Comparison of ENCODE assay signal across 11 mouse cellular contexts in the genomic region with DNA sequence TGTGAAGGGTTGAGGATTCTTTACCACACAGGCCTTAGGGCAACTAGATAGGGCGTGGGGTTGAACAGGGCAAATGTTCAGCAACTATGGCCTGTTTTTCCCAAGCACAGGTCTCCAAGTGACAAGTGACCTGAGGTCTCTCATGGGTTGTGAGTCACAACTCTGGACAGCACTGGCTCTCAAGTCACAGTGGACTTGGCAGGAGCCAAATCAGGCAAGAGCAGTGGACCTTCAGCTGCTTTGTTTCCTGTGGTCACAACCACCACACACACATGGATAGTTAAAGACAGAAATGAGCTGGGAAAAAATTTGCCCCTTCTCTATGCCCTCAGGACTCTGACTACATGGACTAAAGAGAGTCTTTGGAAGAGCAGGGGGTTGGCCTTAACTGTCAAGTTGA.
DNase-seq lines count a peak whose midpoint lies in the region; ATAC-seq lines count a peak whose summit lies in the region.
"Had no signal": no experiment of that assay in that cellular context is flagged by ENCODE, and none has a peak within 500 bp of the region (broad histone marks: within the 10 kb centered on the region; RNA-seq: fewer than 3 reads in every experiment).

No protein-coding gene starts in this region.

- peak overlapping the region; percentile 81 for H3K27ac ChIP-seq in forebrain, embryonic 12.5 days
- no peak overlapping the region for H3K27ac ChIP-seq in forebrain, embryonic 10.5 days
- peak overlapping the region; percentile 60 for H3K27ac ChIP-seq in lung, embryonic 15.5 days
- H3K27ac ChIP-seq in liver, embryonic 13.5 days = peak overlapping the region; percentile 96
- peak overlapping the region; percentile 91 for H3K27ac ChIP-seq in stomach, embryonic 16.5 days (ENCODE audit: low read length)

- H3K4me1 ChIP-seq in forebrain, embryonic 12.5 days = peaks cover 30% of the 10 kb centered on the region
- H3K4me1 ChIP-seq in forebrain, embryonic 10.5 days = peaks cover 4% of the 10 kb centered on the region
- peaks cover 22% of the 10 kb centered on the region for H3K4me1 ChIP-seq in lung, embryonic 15.5 days
- peaks cover 86% of the 10 kb centered on the region for H3K4me1 ChIP-seq in liver, embryonic 13.5 days (replicated peaks)
- H3K4me1 ChIP-seq in stomach, embryonic 16.5 days (ENCODE audit: control insufficient read depth, insufficient read depth, low read length) = peaks cover 38% of the 10 kb centered on the region

- DNase-seq in forebrain, embryonic 10.5 days (ENCODE audit: extremely low spot score, low spot score) = no peak
- no peak for DNase-seq in lung, postnatal 10 days
- no peak for DNase-seq in liver, embryonic 13.5 days
- no peak for DNase-seq in layer of hippocampus, postnatal 25 days (ENCODE audit: extremely low spot score in 1 of 2, low spot score in 1 of 2)
- DNase-seq: gastrocnemius, postnatal 36 days; layer of hippocampus, postnatal 36 days had no signal

- peaks cover 4% of the 10 kb centered on the region; the same call in 1 of the 2 replicates for H3K36me3 ChIP-seq in forebrain, embryonic 12.5 days (replicated peaks)
- H3K36me3 ChIP-seq in forebrain, embryonic 10.5 days (replicated peaks) = peaks cover 70% of the 10 kb centered on the region
- H3K36me3 ChIP-seq in lung, embryonic 15.5 days = peaks cover 12% of the 10 kb centered on the region; the same call in 1 of the 2 replicates
- peaks cover 70% of the 10 kb centered on the region for H3K36me3 ChIP-seq in liver, embryonic 13.5 days
- H3K36me3 ChIP-seq in stomach, embryonic 16.5 days (ENCODE audit: control insufficient read depth, insufficient read depth, low read length) = no peaks in the 10 kb centered on the region

- no peak overlapping the region for H3K4me3 ChIP-seq in forebrain, embryonic 12.5 days (replicated peaks)
- H3K4me3 ChIP-seq in forebrain, embryonic 10.5 days = no peak overlapping the region
- no peak overlapping the region for H3K4me3 ChIP-seq in lung, embryonic 15.5 days
- no peak overlapping the region for H3K4me3 ChIP-seq in liver, embryonic 13.5 days (replicated peaks)
- H3K4me3 ChIP-seq in stomach, embryonic 16.5 days (replicated peaks; ENCODE audit: low read length) = no peak overlapping the region

- WGBS in forebrain, embryonic 12.5 days = 93% methylated on average over 1 of the region's 1 CpGs
- WGBS in forebrain, embryonic 10.5 days = 82% methylated on average over 1 of the region's 1 CpGs
- WGBS in lung, embryonic 15.5 days = 91% methylated on average over 1 of the region's 1 CpGs
- WGBS in liver, embryonic 13.5 days (ENCODE audit: insufficient replicate concordance) = 83% methylated on average over 1 of the region's 1 CpGs
- WGBS in stomach, embryonic 16.5 days = 89% methylated on average over 1 of the region's 1 CpGs

- ATAC-seq in forebrain, embryonic 12.5 days (ENCODE audit: low FRiP score) = no peak
- no peak for ATAC-seq in lung, embryonic 15.5 days (ENCODE audit: borderline replicate concordance, extremely low read depth, low FRiP score, low TSS enrichment)
- ATAC-seq in liver, embryonic 13.5 days (ENCODE audit: low read depth) = no peak
- ATAC-seq in stomach, embryonic 16.5 days (ENCODE audit: insufficient read depth, low FRiP score) = no peak
- no peak for ATAC-seq in cerebellum, adult (ENCODE audit: insufficient number of reproducible peaks, low FRiP score, low TSS enrichment)

- no peak overlapping the region for H3K4me2 ChIP-seq in forebrain, embryonic 12.5 days
- no peak overlapping the region for H3K4me2 ChIP-seq in lung, embryonic 15.5 days
- H3K4me2 ChIP-seq in liver, embryonic 13.5 days = no peak overlapping the region
- H3K4me2 ChIP-seq in stomach, embryonic 16.5 days (ENCODE audit: low read depth, low read length) = no peak overlapping the region

- H3K9me3 ChIP-seq in forebrain, embryonic 12.5 days = no peaks in the 10 kb centered on the region
- H3K9me3 ChIP-seq in forebrain, embryonic 10.5 days = no peaks in the 10 kb centered on the region
- no peaks in the 10 kb centered on the region for H3K9me3 ChIP-seq in lung, embryonic 15.5 days
- no peaks in the 10 kb centered on the region for H3K9me3 ChIP-seq in liver, embryonic 13.5 days (replicated peaks)
- no peaks in the 10 kb centered on the region for H3K9me3 ChIP-seq in stomach, embryonic 16.5 days (replicated peaks; ENCODE audit: control insufficient read depth, low read length)

- no peaks in the 10 kb centered on the region for H3K27me3 ChIP-seq in forebrain, embryonic 12.5 days
- no peaks in the 10 kb centered on the region for H3K27me3 ChIP-seq in forebrain, embryonic 10.5 days (ENCODE audit: poor library complexity, severe bottlenecking)
- H3K27me3 ChIP-seq in lung, embryonic 15.5 days = no peaks in the 10 kb centered on the region
- no peaks in the 10 kb centered on the region for H3K27me3 ChIP-seq in liver, embryonic 13.5 days
- no peaks in the 10 kb centered on the region for H3K27me3 ChIP-seq in stomach, embryonic 16.5 days (ENCODE audit: control insufficient read depth, insufficient read depth, low read length)
- H3K27me3 ChIP-seq: CH12.LX had no signal

- H3K9ac ChIP-seq in forebrain, embryonic 12.5 days = no peak overlapping the region
- H3K9ac ChIP-seq in lung, embryonic 15.5 days = no peak overlapping the region
- H3K9ac ChIP-seq in liver, embryonic 13.5 days = peak overlapping the region; percentile 34
- peak overlapping the region; percentile 4; the same call in 1 of the 2 replicates for H3K9ac ChIP-seq in stomach, embryonic 16.5 days (ENCODE audit: low read length)

Comparison
In these comparisons a context has a peak if more than half of its experiments do, and no peak if none do; other contexts are left out.
1. H3K9ac ChIP-seq: peak in liver, embryonic 13.5 days (single experiment) and stomach, embryonic 16.5 days (single experiment); none in forebrain, embryonic 12.5 days (single experiment) and lung, embryonic 15.5 days (single experiment).